Mouse (Mus musculus): ENCODE results near the gene Ctnna2. TPM values are rescaled to one million over a fixed set of nuclear protein-coding genes. Genes with fewer than 3 reads are reported as not detected.

Gene Ctnna2
- polyA plus RNA-seq, 1 experiment from 2014 or later = 2.0 TPM

DNA sequence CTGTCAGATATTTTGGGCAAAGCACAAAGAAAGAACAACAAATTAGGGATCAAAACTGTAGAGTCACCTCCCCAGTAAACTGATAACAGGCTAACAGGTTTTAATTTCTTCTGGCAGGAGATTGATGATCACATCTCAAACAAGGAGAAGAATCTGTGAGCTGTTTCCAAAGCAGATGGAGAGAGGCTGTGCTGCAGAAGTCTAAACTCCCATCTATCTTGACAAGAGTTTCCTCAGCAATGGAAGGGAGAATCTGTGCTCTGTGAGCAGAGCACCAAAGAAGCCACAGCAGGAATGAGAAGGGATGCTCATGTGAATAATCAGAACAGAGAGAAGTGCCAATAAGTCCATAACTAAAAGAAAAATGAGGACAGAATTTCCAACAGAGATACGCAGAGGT is 678.2 kb downstream of the Ctnna2 start:
- no peaks in the 10 kb centered on the region for H3K27me3 ChIP-seq
- no peaks in the 10 kb centered on the region for H3K36me3 ChIP-seq
- no peaks in the 10 kb centered on the region for H3K9me3 ChIP-seq (replicated peaks)
- 84% methylated on average over 1 of the region's 1 CpGs for WGBS
- H3K9ac ChIP-seq = no peak overlapping the region
- ATAC-seq (replicated peaks; ENCODE audit: low FRiP score) = no peak
- no peak overlapping the region for H3K4me2 ChIP-seq
- H3K27ac ChIP-seq = no peak overlapping the region
- H3K4me1 ChIP-seq = no peaks in the 10 kb centered on the region
- H3K4me3 ChIP-seq (replicated peaks) = no peak overlapping the region

- Histone ChIP-seq H3K4me3 (replicated peaks) (no peak overlapping the region), H3K9ac (no peak overlapping the region), H3K4me2 (no peak overlapping the region), H3K4me1 (no peaks in the 10 kb centered on the region), H3K9me3 (replicated peaks) (no peaks in the 10 kb centered on the region), H3K36me3 (no peaks in the 10 kb centered on the region), H3K27ac (no peak overlapping the region), H3K27me3 (no peaks in the 10 kb centered on the region)
- 73% methylated on average over 6 of the region's 6 CpGs for WGBS
- no peak for ATAC-seq (replicated peaks; ENCODE audit: low FRiP score)
These were observed 688.1 kb downstream of the Ctnna2 start for GRCm38 (mm10) chr6:77291415-77291814.

GRCm38 (mm10) chr6:77288402-77288801 is 691.1 kb downstream of the Ctnna2 start:
- no peaks in the 10 kb centered on the region for H3K9me3 ChIP-seq (replicated peaks)

GRCm38 (mm10) chr6:77286317-77286716 is 693.2 kb downstream of the Ctnna2 start:
- Histone ChIP-seq H3K9me3 (replicated peaks) (no peaks in the 10 kb centered on the region), H3K27me3 (no peaks in the 10 kb centered on the region), H3K36me3 (no peaks in the 10 kb centered on the region), H3K4me1 (no peaks in the 10 kb centered on the region), H3K4me3 (replicated peaks) (no peak overlapping the region), H3K9ac (no peak overlapping the region), H3K27ac (no peak overlapping the region), H3K4me2 (no peak overlapping the region)
- WGBS = 83% methylated on average over 5 of the region's 5 CpGs
- ATAC-seq (replicated peaks; ENCODE audit: low FRiP score) = no peak

More at GRCm38 (mm10) chr6:77288402-77288801, 691.1 kb downstream of the Ctnna2 start:
- H3K4me2 ChIP-seq = no peak overlapping the region
- no peaks in the 10 kb centered on the region for H3K27me3 ChIP-seq
- no peak overlapping the region for H3K27ac ChIP-seq
- no peaks in the 10 kb centered on the region for H3K4me1 ChIP-seq
- H3K36me3 ChIP-seq = no peaks in the 10 kb centered on the region
- no peak overlapping the region for H3K9ac ChIP-seq
- no peak overlapping the region for H3K4me3 ChIP-seq (replicated peaks)
- ATAC-seq (replicated peaks; ENCODE audit: low FRiP score) = no peak

DNA sequence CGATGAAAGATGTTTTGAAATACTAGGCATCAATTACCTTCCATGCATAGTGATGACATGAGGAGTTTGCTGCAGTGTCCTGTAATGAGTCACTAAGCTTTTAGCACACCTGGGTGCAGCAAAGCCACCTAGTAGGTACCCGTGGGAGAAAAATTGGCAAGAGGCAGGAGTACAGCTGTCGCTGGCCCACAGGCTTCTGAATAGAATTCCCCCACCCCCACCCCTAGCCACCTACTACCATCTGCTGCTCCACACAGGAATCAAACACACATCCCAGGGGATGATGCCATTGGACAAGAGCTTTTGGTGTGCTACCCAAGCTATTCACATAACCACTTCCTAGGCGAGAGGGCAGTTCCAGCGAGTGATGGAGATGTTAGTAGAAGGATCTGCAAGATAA is 700.7 kb downstream of the Ctnna2 start:
- Histone ChIP-seq H3K4me1 (no peaks in the 10 kb centered on the region), H3K27ac (no peak overlapping the region), H3K9me3 (replicated peaks) (no peaks in the 10 kb centered on the region), H3K27me3 (no peaks in the 10 kb centered on the region), H3K4me3 (replicated peaks) (no peak overlapping the region), H3K36me3 (no peaks in the 10 kb centered on the region), H3K9ac (no peak overlapping the region), H3K4me2 (no peak overlapping the region)
- no peak for ATAC-seq (replicated peaks; ENCODE audit: low FRiP score)
- WGBS = 88% methylated on average over 5 of the region's 5 CpGs

DNA sequence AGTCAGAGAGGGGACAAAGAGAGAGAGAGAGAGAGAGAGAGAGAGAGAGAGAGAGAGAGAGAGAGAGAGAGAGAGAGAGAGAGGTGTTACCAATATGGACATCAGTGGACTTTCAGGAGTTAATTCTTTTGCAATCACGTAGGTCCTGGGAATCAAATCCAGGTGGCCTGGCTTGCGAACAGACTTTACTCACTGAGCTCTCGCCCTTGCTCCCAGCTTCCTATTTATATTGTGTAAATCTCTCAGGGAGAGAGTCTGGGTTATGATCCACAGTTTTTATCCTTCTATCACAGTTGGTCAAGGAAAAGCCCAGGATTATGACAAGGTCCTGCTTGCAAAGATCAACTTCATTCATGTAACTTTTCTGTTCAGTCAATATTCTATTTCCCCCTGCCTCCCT is 714.3 kb downstream of the Ctnna2 start:
- no peaks in the 10 kb centered on the region for H3K27me3 ChIP-seq
- no peak overlapping the region for H3K4me3 ChIP-seq (replicated peaks)
- 56% methylated on average over 3 of the region's 3 CpGs for WGBS
- H3K9me3 ChIP-seq (replicated peaks) = no peaks in the 10 kb centered on the region
- H3K36me3 ChIP-seq = no peaks in the 10 kb centered on the region
- no peaks in the 10 kb centered on the region for H3K4me1 ChIP-seq
- no peak overlapping the region for H3K9ac ChIP-seq
- no peak overlapping the region for H3K4me2 ChIP-seq
- H3K27ac ChIP-seq = no peak overlapping the region
- ATAC-seq (replicated peaks; ENCODE audit: low FRiP score) = no peak

- Histone ChIP-seq H3K36me3 (no peaks in the 10 kb centered on the region), H3K4me2 (no peak overlapping the region), H3K9ac (no peak overlapping the region), H3K9me3 (replicated peaks) (no peaks in the 10 kb centered on the region), H3K27ac (no peak overlapping the region), H3K27me3 (no peaks in the 10 kb centered on the region), H3K4me3 (replicated peaks) (no peak overlapping the region), H3K4me1 (0 out of 2 replicates have a peak, but pooled peaks cover 2% of the 10 kb centered on the region)
- WGBS = 39% methylated on average over 7 of the region's 7 CpGs
- ATAC-seq (replicated peaks; ENCODE audit: low FRiP score) = no peak
These were observed 722.0 kb downstream of the Ctnna2 start for GRCm38 (mm10) chr6:77257358-77258105.

DNA sequence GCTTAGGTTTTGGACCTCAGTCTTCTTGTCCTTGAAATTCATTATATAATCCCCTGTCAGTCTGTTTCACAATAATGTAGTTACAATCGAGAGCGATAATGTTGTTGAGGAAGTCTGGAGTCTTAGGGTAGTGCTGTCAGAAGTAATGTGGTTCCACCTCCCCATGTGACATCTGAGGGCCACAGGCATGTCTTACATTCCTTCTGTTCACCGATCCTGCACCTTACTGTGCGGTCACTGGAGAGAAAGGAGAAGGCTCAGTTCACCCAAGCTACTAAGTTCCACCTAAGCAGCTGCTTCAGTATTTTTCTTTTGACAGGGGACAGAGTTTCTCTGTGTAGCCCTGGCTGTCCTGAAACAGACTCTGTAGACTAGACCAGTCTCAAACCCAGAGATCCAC is 723.2 kb downstream of the Ctnna2 start:
- Histone ChIP-seq H3K4me3 (replicated peaks) (no peak overlapping the region), H3K36me3 (no peaks in the 10 kb centered on the region), H3K4me1 (0 out of 2 replicates have a peak, but pooled peaks cover 2% of the 10 kb centered on the region), H3K27me3 (no peaks in the 10 kb centered on the region), H3K4me2 (no peak overlapping the region), H3K9me3 (replicated peaks) (no peaks in the 10 kb centered on the region), H3K27ac (no peak overlapping the region), H3K9ac (no peak overlapping the region)
- WGBS = 79% methylated on average over 4 of the region's 4 CpGs
- ATAC-seq (replicated peaks; ENCODE audit: low FRiP score) = peak; percentile 84; the same call in 1 of the 2 replicates

GRCm38 (mm10) chr6:77253480-77253879 is 726.0 kb downstream of the Ctnna2 start:
- no peak overlapping the region for H3K27ac ChIP-seq
- WGBS = 84% methylated on average over 5 of the region's 5 CpGs
- H3K9ac ChIP-seq = no peak overlapping the region
- no peaks in the 10 kb centered on the region for H3K36me3 ChIP-seq
- H3K4me1 ChIP-seq = 0 out of 2 replicates have a peak, but pooled peaks cover 2% of the 10 kb centered on the region
- no peak for ATAC-seq (replicated peaks; ENCODE audit: low FRiP score)
- H3K9me3 ChIP-seq (replicated peaks) = no peaks in the 10 kb centered on the region
- H3K4me2 ChIP-seq = no peak overlapping the region
- H3K4me3 ChIP-seq (replicated peaks) = no peak overlapping the region
- peaks cover 6% of the 10 kb centered on the region; the same call in 1 of the 2 replicates for H3K27me3 ChIP-seq

GRCm38 (mm10) chr6:77243541-77244231 is 735.8 kb downstream of the Ctnna2 start:
- ATAC-seq (replicated peaks; ENCODE audit: low FRiP score) = peak; percentile 67
- no peaks in the 10 kb centered on the region for H3K36me3 ChIP-seq
- peak overlapping the region; percentile 92 for H3K4me2 ChIP-seq
- WGBS = under 1% methylated on average over 43 of the region's 43 CpGs
- H3K9me3 ChIP-seq (replicated peaks) = no peaks in the 10 kb centered on the region
- peaks cover 24% of the 10 kb centered on the region for H3K4me1 ChIP-seq
- peaks cover 70% of the 10 kb centered on the region for H3K27me3 ChIP-seq
- peak overlapping the region; percentile 53 for H3K4me3 ChIP-seq (replicated peaks)
- no peak overlapping the region for H3K9ac ChIP-seq
- H3K27ac ChIP-seq = no peak overlapping the region

DNA sequence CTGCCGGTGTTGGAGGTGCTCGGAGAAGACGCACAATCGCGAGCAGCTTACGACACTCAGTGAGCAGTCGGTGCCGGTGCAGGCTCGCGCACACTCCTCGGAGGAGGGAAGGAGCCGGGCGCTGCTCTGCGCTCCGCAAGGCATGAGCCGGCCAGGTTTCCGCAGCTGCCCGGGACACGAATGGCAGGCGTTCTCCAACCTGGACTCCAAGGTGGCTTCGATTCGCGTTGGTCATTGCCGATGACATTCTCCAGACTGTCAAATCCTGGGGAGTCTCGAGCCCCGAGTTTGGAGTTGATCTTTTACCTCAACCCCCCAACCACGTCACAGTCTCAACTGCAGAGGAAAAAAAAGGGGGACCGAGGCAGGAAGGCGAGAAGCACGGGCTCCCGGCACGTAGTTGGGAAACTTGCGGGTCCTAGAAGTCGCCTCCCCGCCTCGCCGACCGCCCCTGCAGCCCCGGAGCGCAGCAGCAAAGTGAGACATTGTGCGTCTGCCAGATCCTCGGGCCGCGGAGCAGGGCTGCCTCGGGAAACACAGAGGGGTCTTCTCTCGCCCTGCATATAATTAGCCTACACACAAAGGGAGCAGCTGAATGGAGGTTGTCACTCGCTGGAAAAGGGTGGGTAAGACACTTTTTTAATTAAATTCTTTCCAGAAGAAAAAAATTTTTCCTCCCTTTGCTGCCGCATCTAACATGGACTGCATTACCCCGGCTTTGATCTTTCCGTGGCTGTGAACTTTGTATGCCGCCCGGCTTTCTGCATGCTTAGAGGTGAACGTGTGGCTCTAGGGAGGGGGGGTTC is 736.7 kb downstream of the Ctnna2 start, which contains the start of gene Lrrtm1:
Gene Lrrtm1 (plus strand): TSS at position 89 of the 806 bp plus-strand sequence.
- under 1% methylated on average over 53 of the region's 53 CpGs for WGBS
- H3K4me2 ChIP-seq = peak within 1 kb of the TSS; percentile 92
- H3K36me3 ChIP-seq = no peaks in the 10 kb centered on the region
- ATAC-seq (replicated peaks; ENCODE audit: low FRiP score) = peak; percentile 82
- H3K27me3 ChIP-seq = peaks cover 65% of the 10 kb centered on the region
- H3K27ac ChIP-seq = no peak within 1 kb of the TSS
- peak within 1 kb of the TSS; percentile 53 for H3K4me3 ChIP-seq (replicated peaks)
- peaks cover 24% of the 10 kb centered on the region for H3K4me1 ChIP-seq
- H3K9me3 ChIP-seq (replicated peaks) = no peaks in the 10 kb centered on the region
- H3K9ac ChIP-seq = peak within 1 kb of the TSS; percentile 53; the same call in 1 of the 2 replicates

GRCm38 (mm10) chr6:77240426-77240825 is 739.1 kb downstream of the Ctnna2 start:
- H3K27me3 ChIP-seq = peaks cover 44% of the 10 kb centered on the region
- ATAC-seq (replicated peaks; ENCODE audit: low FRiP score) = no peak
- H3K9ac ChIP-seq = no peak overlapping the region
- H3K27ac ChIP-seq = no peak overlapping the region
- peaks cover 24% of the 10 kb centered on the region for H3K4me1 ChIP-seq
- H3K4me2 ChIP-seq = no peak overlapping the region
- H3K36me3 ChIP-seq = no peaks in the 10 kb centered on the region
- no peak overlapping the region for H3K4me3 ChIP-seq (replicated peaks)
- 6% methylated on average over 1 of the region's 1 CpGs for WGBS
- no peaks in the 10 kb centered on the region for H3K9me3 ChIP-seq (replicated peaks)
